Mouse (Mus musculus): Measurements from ENCODE around the gene Sdccag8. TPM values are rescaled to one million over a fixed set of nuclear protein-coding genes. Genes with fewer than 3 reads are reported as not detected.
"Not testable (repeated sequence)": the region's sequence is repeated elsewhere in the genome, so short reads cannot be mapped to it uniquely, and the experiment has no call there.

The Sdccag8 gene
- total RNA-seq, 2 experiments from 2014 or later = 8.4 to 8.8 TPM

GRCm38 (mm10) chr1:176939901-176940341, 125.5 kb downstream of the Sdccag8 start:
- no peak for DNase-seq (ENCODE audit: low spot score in 2 of 2)

- DNase-seq (ENCODE audit: low spot score in 2 of 2) = not testable (repeated sequence)
Observed at GRCm38 (mm10) chr1:176941286-176941990, 127.0 kb downstream of the Sdccag8 start.

- DNase-seq (ENCODE audit: low spot score in 2 of 2) = no peak
Observed at GRCm38 (mm10) chr1:176943126-176943525, 128.7 kb downstream of the Sdccag8 start.

GRCm38 (mm10) chr1:176943987-176944386, 129.5 kb downstream of the Sdccag8 start:
- no peak for DNase-seq (ENCODE audit: low spot score in 2 of 2)

GRCm38 (mm10) chr1:176944458-176945174, 130.2 kb downstream of the Sdccag8 start:
- no peak for DNase-seq (ENCODE audit: low spot score in 2 of 2)

GRCm38 (mm10) chr1:176945175-176945540, 130.7 kb downstream of the Sdccag8 start:
- no peak for DNase-seq (ENCODE audit: low spot score in 2 of 2)

GRCm38 (mm10) chr1:176946031-176946795, 131.8 kb downstream of the Sdccag8 start:
- no peak for DNase-seq (ENCODE audit: low spot score in 2 of 2)

GRCm38 (mm10) chr1:176946796-176947181, 132.3 kb downstream of the Sdccag8 start:
- no peak for DNase-seq (ENCODE audit: low spot score in 2 of 2)

- DNase-seq (ENCODE audit: low spot score in 2 of 2) = no peak
Observed at GRCm38 (mm10) chr1:176948861-176949260, 134.4 kb downstream of the Sdccag8 start.

- DNase-seq (ENCODE audit: low spot score in 2 of 2) = no peak
Observed at GRCm38 (mm10) chr1:176949320-176949719, 134.9 kb downstream of the Sdccag8 start.

GRCm38 (mm10) chr1:176950061-176950460, 135.6 kb downstream of the Sdccag8 start:
- DNase-seq (ENCODE audit: low spot score in 2 of 2) = no peak

- no peak for DNase-seq (ENCODE audit: low spot score in 2 of 2)
Observed at GRCm38 (mm10) chr1:176951836-176952235, 137.4 kb downstream of the Sdccag8 start.

- no peak for DNase-seq (ENCODE audit: low spot score in 2 of 2)
Observed at GRCm38 (mm10) chr1:176958311-176958710, 143.9 kb downstream of the Sdccag8 start.

- no peak for DNase-seq (ENCODE audit: low spot score in 2 of 2)
Observed at GRCm38 (mm10) chr1:176961716-176962115, 147.3 kb downstream of the Sdccag8 start.

GRCm38 (mm10) chr1:176962894-176963293, 148.4 kb downstream of the Sdccag8 start:
- DNase-seq (ENCODE audit: low spot score in 2 of 2) = no peak

GRCm38 (mm10) chr1:176967299-176967698, 152.8 kb downstream of the Sdccag8 start:
- no peak for DNase-seq (ENCODE audit: low spot score in 2 of 2)

- no peak for DNase-seq (ENCODE audit: low spot score in 2 of 2)
Observed at GRCm38 (mm10) chr1:176970635-176971478, 156.4 kb downstream of the Sdccag8 start.

- no peak for DNase-seq (ENCODE audit: low spot score in 2 of 2)
Observed at GRCm38 (mm10) chr1:176971479-176971797, 157.0 kb downstream of the Sdccag8 start.

GRCm38 (mm10) chr1:176973356-176974088, 159.1 kb downstream of the Sdccag8 start:
- DNase-seq (ENCODE audit: low spot score in 2 of 2) = no peak

GRCm38 (mm10) chr1:176979235-176979634, 164.8 kb downstream of the Sdccag8 start:
- DNase-seq (ENCODE audit: low spot score in 2 of 2) = no peak

Measured in adrenal gland, adult 18-20 months (tissue).